Mouse (Mus musculus): ENCODE data around the gene Lypd6b. TPM values are rescaled to one million over a fixed set of nuclear protein-coding genes. Genes with fewer than 3 reads are reported as not detected.

The Lypd6b gene
- polyA plus RNA-seq, 1 experiment from 2014 or later: 0.04 TPM

DNA sequence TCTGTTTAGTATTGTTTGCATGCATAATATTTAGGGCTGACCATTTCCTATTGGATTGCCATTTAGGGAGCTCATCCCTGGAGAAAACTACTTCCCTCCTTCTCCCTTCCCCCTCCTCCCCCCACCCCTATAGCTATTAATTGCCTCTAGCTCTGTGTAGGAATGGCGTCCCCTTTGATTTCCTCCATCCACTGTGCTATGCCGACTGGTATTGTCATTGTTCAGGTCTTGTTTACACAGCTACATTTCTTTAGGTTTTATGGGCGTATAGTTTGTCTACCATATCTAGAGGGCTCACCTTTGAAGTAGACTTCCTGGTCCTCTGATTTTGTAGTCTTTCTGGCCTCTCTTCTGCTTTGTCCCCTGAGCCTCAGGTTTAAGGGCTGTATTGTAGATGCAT is 197.3 kb downstream of the Lypd6b start:
- no peak overlapping the region for H3K4me2 ChIP-seq (ENCODE audit: low read depth, low read length)
- no peak overlapping the region for H3K4me3 ChIP-seq (ENCODE audit: low read depth, low read length)
- no peaks in the 10 kb centered on the region for H3K9me3 ChIP-seq (replicated peaks; ENCODE audit: control insufficient read depth, low read length)
- no peaks in the 10 kb centered on the region for H3K36me3 ChIP-seq (ENCODE audit: control insufficient read depth, insufficient read depth)
- no peak overlapping the region for H3K27ac ChIP-seq (ENCODE audit: low read length)
- H3K9ac ChIP-seq (ENCODE audit: low read depth, low read length): no peak overlapping the region
- no peak for ATAC-seq (ENCODE audit: low read depth)
- whole genome bisulfite sequencing (ENCODE audit: insufficient replicate concordance): 21% methylated on average over 3 of the region's 3 CpGs
- H3K4me1 ChIP-seq (ENCODE audit: control insufficient read depth, low read depth, low read length): no peaks in the 10 kb centered on the region
- no peaks in the 10 kb centered on the region for H3K27me3 ChIP-seq (ENCODE audit: control insufficient read depth, insufficient read depth, low read depth, low read length)

DNA sequence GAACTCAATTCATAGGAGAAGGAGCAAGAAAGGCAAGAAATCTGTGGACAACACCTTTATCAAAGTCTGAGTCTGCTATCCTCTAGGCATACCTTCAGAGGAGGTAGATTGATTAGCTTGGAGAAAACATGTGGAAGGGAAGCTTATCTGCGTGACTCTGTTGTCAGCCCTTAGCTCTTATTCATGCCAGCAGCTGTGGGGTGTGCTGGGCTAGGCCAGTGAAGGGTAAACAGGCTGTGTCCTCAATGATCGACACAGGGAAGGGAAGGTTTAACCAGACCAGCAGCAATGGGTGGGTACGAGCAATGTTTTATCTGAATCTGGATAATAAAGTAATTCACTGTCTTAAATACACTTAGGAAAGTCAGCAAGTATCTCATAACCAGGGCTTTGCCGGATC is 208.4 kb downstream of the Lypd6b start:
- WGBS (ENCODE audit: insufficient replicate concordance): 51% methylated on average over 4 of the region's 4 CpGs
- no peaks in the 10 kb centered on the region for H3K9me3 ChIP-seq (replicated peaks; ENCODE audit: control insufficient read depth, low read length)
- H3K27me3 ChIP-seq (ENCODE audit: control insufficient read depth, insufficient read depth, low read depth, low read length): no peaks in the 10 kb centered on the region
- no peaks in the 10 kb centered on the region for H3K4me1 ChIP-seq (ENCODE audit: control insufficient read depth, low read depth, low read length)
- H3K4me3 ChIP-seq (ENCODE audit: low read depth, low read length): no peak overlapping the region
- no peak overlapping the region for H3K4me2 ChIP-seq (ENCODE audit: low read depth, low read length)
- H3K27ac ChIP-seq (ENCODE audit: low read length): no peak overlapping the region
- no peak overlapping the region for H3K9ac ChIP-seq (ENCODE audit: low read depth, low read length)
- no peaks in the 10 kb centered on the region for H3K36me3 ChIP-seq (ENCODE audit: control insufficient read depth, insufficient read depth)
- no peak for ATAC-seq (ENCODE audit: low read depth)

- no peak overlapping the region for H3K4me2 ChIP-seq (ENCODE audit: low read depth, low read length)
- 56% methylated on average over 1 of the region's 1 CpGs for WGBS (ENCODE audit: insufficient replicate concordance)
- no peak overlapping the region for H3K9ac ChIP-seq (ENCODE audit: low read depth, low read length)
- no peak overlapping the region for H3K27ac ChIP-seq (ENCODE audit: low read length)
- no peaks in the 10 kb centered on the region for H3K4me1 ChIP-seq (ENCODE audit: control insufficient read depth, low read depth, low read length)
- no peak overlapping the region for H3K4me3 ChIP-seq (ENCODE audit: low read depth, low read length)
- H3K27me3 ChIP-seq (ENCODE audit: control insufficient read depth, insufficient read depth, low read depth, low read length): no peaks in the 10 kb centered on the region
- no peaks in the 10 kb centered on the region for H3K36me3 ChIP-seq (ENCODE audit: control insufficient read depth, insufficient read depth)
- no peaks in the 10 kb centered on the region for H3K9me3 ChIP-seq (replicated peaks; ENCODE audit: control insufficient read depth, low read length)
- no peak for ATAC-seq (ENCODE audit: low read depth)
Observed at GRCm38 (mm10) chr2:49997216-49997615, 209.7 kb downstream of the Lypd6b start.

Other genes with a start within 250 kb of the Lypd6b start
- 0.08 and 0.09 TPM in 2 replicates for gene Kif5c, start 168.4 kb upstream of the Lypd6b start, polyA plus RNA-seq (2015; fragmentation: Nextera tagmentation; extraction: Ambion mirVana)

Data from liver, embryonic 16.5 days (tissue).